Mouse (Mus musculus): ENCODE results near the gene 4930564D02Rik. TPM values are rescaled to one million over a fixed set of nuclear protein-coding genes. Genes with fewer than 3 reads are reported as not detected.

Gene 4930564D02Rik
- total and polyA plus RNA-seq, 3 experiments = not detected

GRCm38 (mm10) chr3:105036281-105036847, 30.3 kb upstream of the 4930564D02Rik start:
- no peaks in the 10 kb centered on the region for H3K27me3 ChIP-seq (ENCODE audit: insufficient read depth, low read length)
- TF ChIP-seq GATA2 (IDR thresholded peaks at IDR 0.05; ENCODE audit: borderline replicate concordance, low read depth, low read length) = no peak
- TF ChIP-seq CTCF (IDR thresholded peaks at IDR 0.05; ENCODE audit: low read depth, low read length) = no peak
- no peak for TF ChIP-seq POLR2AphosphoS5 (IDR thresholded peaks at IDR 0.05; ENCODE audit: insufficient replicate concordance, low read depth, low read length)
- TF ChIP-seq GATA1 (IDR thresholded peaks at IDR 0.05; ENCODE audit: borderline replicate concordance, low read length) = no peak
- no peak for TF ChIP-seq TAL1 (conservative IDR thresholded peaks at IDR 0.05; ENCODE audit: low read depth, low read length)
- ATAC-seq (ENCODE audit: extremely low read depth, insufficient number of reproducible peaks, low FRiP score, poor library complexity, severe bottlenecking) (no peak), DNase-seq (ENCODE audit: low spot score) (no peak)
- no peaks in the 10 kb centered on the region for H3K4me1 ChIP-seq (ENCODE audit: insufficient read depth, low read depth, low read length)
- no peak overlapping the region for H3K4me3 ChIP-seq (ENCODE audit: low read depth, low read length)
- H3K9me3 ChIP-seq (replicated peaks) = no peaks in the 10 kb centered on the region
- H3K36me3 ChIP-seq (replicated peaks) = no peaks in the 10 kb centered on the region

DNA sequence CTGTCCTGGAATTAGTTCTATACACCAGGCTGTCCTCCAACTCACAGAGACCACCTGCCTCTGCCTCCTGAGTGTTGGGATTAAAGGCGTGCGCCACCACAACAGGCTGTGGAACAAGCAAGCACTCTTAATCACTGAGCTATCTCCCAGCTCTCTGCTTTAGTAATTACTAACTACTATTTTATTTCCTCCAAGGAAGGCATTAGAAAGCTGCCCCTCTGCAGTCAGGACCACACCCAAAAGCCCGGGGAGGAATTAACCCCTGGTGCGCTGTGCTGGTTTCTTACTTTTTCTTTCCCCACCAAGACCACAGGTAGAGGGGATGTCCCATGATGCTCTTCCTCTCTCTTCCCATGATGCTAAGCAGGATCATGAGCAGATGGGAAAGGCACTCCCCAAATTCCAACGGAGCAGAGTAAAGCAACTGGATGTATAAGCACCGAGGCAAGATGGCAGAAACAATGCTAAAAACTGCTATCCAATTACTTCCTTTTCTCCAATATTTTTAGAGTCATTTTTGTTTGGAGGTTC, 29.3 kb upstream of the 4930564D02Rik start:
- Histone ChIP-seq H3K36me3 (replicated peaks) (no peaks in the 10 kb centered on the region), H3K9me3 (replicated peaks) (no peaks in the 10 kb centered on the region), H3K4me3 (ENCODE audit: low read depth, low read length) (no peak overlapping the region), H3K4me1 (ENCODE audit: insufficient read depth, low read depth, low read length) (no peaks in the 10 kb centered on the region), H3K27me3 (ENCODE audit: insufficient read depth, low read length) (no peaks in the 10 kb centered on the region)
- TF ChIP-seq TAL1 (conservative IDR thresholded peaks at IDR 0.05; ENCODE audit: low read depth, low read length) (no peak), POLR2AphosphoS5 (IDR thresholded peaks at IDR 0.05; ENCODE audit: insufficient replicate concordance, low read depth, low read length) (no peak), GATA1 (IDR thresholded peaks at IDR 0.05; ENCODE audit: borderline replicate concordance, low read length) (no peak), CTCF (IDR thresholded peaks at IDR 0.05; ENCODE audit: low read depth, low read length) (no peak), GATA2 (IDR thresholded peaks at IDR 0.05; ENCODE audit: borderline replicate concordance, low read depth, low read length) (no peak)
- no peak for ATAC-seq (ENCODE audit: extremely low read depth, insufficient number of reproducible peaks, low FRiP score, poor library complexity, severe bottlenecking)
- no peak for DNase-seq (ENCODE audit: low spot score)

DNA sequence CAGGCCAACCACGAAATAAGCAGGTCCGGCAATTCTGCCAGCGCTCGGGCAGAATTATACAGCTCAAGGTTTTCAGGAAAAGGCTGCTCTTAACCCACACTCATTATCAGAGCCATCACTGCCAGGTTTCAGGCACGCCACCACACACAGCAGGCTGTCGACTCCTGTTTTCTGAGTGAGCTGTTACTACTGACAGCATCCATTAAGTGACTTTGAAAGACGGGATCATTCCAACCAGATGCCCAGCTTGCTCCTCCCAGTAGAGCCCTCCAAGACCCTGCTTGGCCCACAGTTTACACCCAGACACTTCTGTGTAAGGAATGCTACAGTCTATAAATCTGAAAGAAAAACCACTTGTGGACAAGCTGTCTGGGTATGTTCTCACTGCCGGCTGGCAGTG, 26.6 kb upstream of the 4930564D02Rik start:
- no peak for TF ChIP-seq CTCF (IDR thresholded peaks at IDR 0.05; ENCODE audit: low read depth, low read length)
- Histone ChIP-seq H3K36me3 (replicated peaks) (no peaks in the 10 kb centered on the region), H3K27me3 (ENCODE audit: insufficient read depth, low read length) (no peaks in the 10 kb centered on the region), H3K4me1 (ENCODE audit: insufficient read depth, low read depth, low read length) (no peaks in the 10 kb centered on the region), H3K4me3 (ENCODE audit: low read depth, low read length) (no peak overlapping the region), H3K9me3 (replicated peaks) (no peaks in the 10 kb centered on the region)
- no peak for DNase-seq (ENCODE audit: low spot score)
- ATAC-seq (ENCODE audit: extremely low read depth, insufficient number of reproducible peaks, low FRiP score, poor library complexity, severe bottlenecking) = no peak

DNA sequence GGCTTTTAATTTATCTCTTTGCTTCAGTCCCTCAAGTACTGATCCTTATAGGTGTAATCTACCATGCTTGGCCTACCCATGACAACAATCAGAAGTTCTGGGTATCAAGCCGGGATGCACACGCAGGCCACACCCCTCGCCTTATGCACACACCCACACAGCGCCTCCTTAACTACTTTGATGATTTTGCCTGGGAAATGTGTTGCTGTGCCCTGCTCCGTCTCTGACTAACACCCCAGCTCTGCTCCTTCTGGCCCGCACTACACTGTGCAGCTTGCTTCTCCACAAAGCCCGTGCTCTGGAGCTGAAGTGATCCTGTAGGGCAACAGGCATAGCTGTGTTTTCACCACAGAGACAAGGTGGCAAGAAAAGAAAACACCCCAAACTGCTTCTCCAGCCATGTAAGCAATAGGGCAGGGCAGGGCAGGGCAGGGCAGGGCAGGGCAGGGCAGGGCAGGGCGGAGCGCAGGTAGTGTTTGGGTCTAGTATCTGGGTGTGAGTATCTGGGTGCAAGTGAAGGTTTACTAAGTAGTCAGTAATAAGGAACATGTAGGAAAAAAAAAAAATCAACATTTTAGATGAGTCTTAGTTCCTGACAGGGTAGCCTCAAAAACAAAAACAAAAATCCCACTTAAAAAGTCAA, 25.5 kb upstream of the 4930564D02Rik start:
- no peak for ATAC-seq (ENCODE audit: extremely low read depth, insufficient number of reproducible peaks, low FRiP score, poor library complexity, severe bottlenecking)
- Histone ChIP-seq H3K27me3 (ENCODE audit: insufficient read depth, low read length) (0 out of 2 replicates have a peak, but pooled peaks cover 3% of the 10 kb centered on the region), H3K9me3 (replicated peaks) (no peaks in the 10 kb centered on the region), H3K36me3 (replicated peaks) (no peaks in the 10 kb centered on the region), H3K4me3 (ENCODE audit: low read depth, low read length) (no peak overlapping the region), H3K4me1 (ENCODE audit: insufficient read depth, low read depth, low read length) (no peaks in the 10 kb centered on the region)
- DNase-seq (ENCODE audit: low spot score) = no peak
- TF ChIP-seq POLR2AphosphoS5 (IDR thresholded peaks at IDR 0.05; ENCODE audit: insufficient replicate concordance, low read depth, low read length) (no peak), GATA2 (IDR thresholded peaks at IDR 0.05; ENCODE audit: borderline replicate concordance, low read depth, low read length) (no peak), CTCF (IDR thresholded peaks at IDR 0.05; ENCODE audit: low read depth, low read length) (no peak), TAL1 (conservative IDR thresholded peaks at IDR 0.05; ENCODE audit: low read depth, low read length) (no peak), GATA1 (IDR thresholded peaks at IDR 0.05; ENCODE audit: borderline replicate concordance, low read length) (no peak)

DNA sequence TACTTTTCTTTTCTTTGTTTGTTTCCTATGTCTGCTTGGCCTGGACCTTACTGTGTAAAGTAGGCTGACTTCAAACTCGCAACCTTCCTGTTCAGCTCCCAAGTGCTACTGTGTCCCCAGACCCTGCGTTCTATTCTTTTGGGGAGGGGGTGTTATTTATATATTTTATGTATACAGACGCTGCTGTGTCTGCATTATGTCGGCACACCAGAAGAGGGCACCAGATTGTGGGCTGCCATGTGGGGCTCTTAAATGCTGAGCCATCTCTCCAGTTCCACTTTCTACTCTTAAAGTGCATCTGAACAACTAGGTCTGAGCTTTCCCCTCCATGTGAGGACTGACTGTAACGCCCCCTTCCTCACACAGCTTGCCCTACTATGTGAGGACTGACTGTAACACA, 22.9 kb upstream of the 4930564D02Rik start:
- no peak for ATAC-seq (ENCODE audit: extremely low read depth, insufficient number of reproducible peaks, low FRiP score, poor library complexity, severe bottlenecking)
- Histone ChIP-seq H3K4me1 (ENCODE audit: insufficient read depth, low read depth, low read length) (no peaks in the 10 kb centered on the region), H3K9me3 (replicated peaks) (no peaks in the 10 kb centered on the region), H3K4me3 (ENCODE audit: low read depth, low read length) (no peak overlapping the region), H3K36me3 (replicated peaks) (no peaks in the 10 kb centered on the region), H3K27me3 (ENCODE audit: insufficient read depth, low read length) (peaks cover 6% of the 10 kb centered on the region; the same call in 1 of the 2 replicates)
- no peak for DNase-seq (ENCODE audit: low spot score)
- TF ChIP-seq TAL1 (conservative IDR thresholded peaks at IDR 0.05; ENCODE audit: low read depth, low read length) (no peak), GATA1 (IDR thresholded peaks at IDR 0.05; ENCODE audit: borderline replicate concordance, low read length) (no peak), POLR2AphosphoS5 (IDR thresholded peaks at IDR 0.05; ENCODE audit: insufficient replicate concordance, low read depth, low read length) (no peak), CTCF (IDR thresholded peaks at IDR 0.05; ENCODE audit: low read depth, low read length) (no peak), GATA2 (IDR thresholded peaks at IDR 0.05; ENCODE audit: borderline replicate concordance, low read depth, low read length) (no peak)

- H3K4me3 ChIP-seq (ENCODE audit: low read depth, low read length) = no peak overlapping the region
Observed at GRCm38 (mm10) chr3:105046870-105047269, 19.8 kb upstream of the 4930564D02Rik start.

More at GRCm38 (mm10) chr3:105046870-105047269, 19.8 kb upstream of the 4930564D02Rik start:
- Histone ChIP-seq H3K27me3 (ENCODE audit: insufficient read depth, low read length) (peaks cover 6% of the 10 kb centered on the region; the same call in 1 of the 2 replicates), H3K36me3 (replicated peaks) (no peaks in the 10 kb centered on the region), H3K9me3 (replicated peaks) (no peaks in the 10 kb centered on the region), H3K4me1 (ENCODE audit: insufficient read depth, low read depth, low read length) (no peaks in the 10 kb centered on the region)
- ATAC-seq (ENCODE audit: extremely low read depth, insufficient number of reproducible peaks, low FRiP score, poor library complexity, severe bottlenecking) (no peak), DNase-seq (ENCODE audit: low spot score) (no peak)
- TF ChIP-seq POLR2AphosphoS5 (IDR thresholded peaks at IDR 0.05; ENCODE audit: insufficient replicate concordance, low read depth, low read length) (no peak), GATA2 (IDR thresholded peaks at IDR 0.05; ENCODE audit: borderline replicate concordance, low read depth, low read length) (no peak), GATA1 (IDR thresholded peaks at IDR 0.05; ENCODE audit: borderline replicate concordance, low read length) (no peak), TAL1 (conservative IDR thresholded peaks at IDR 0.05; ENCODE audit: low read depth, low read length) (no peak), CTCF (IDR thresholded peaks at IDR 0.05; ENCODE audit: low read depth, low read length) (no peak)

Data from G1E (cell line).